Mouse (Mus musculus) CH12.LX (cell line): ENCODE results near the gene Ccdc157. TPM values are rescaled to one million over a fixed set of nuclear protein-coding genes. Genes with fewer than 3 reads are reported as not detected.

Source experiments
- DNase-seq: peaks from one replicate; pipeline ENCODE4 v3.0.0-alpha.2; 2013; ENCODE audit errors: extremely low read depth
- H3K27ac ChIP-seq: 2 replicates; pipeline ENCODE4 v1.5.1; 2012; ENCODE audit warnings: low read depth, mild to moderate bottlenecking, control low read depth, moderate library complexity; ENCODE audit not compliant: insufficient read depth
- H3K27me3 ChIP-seq: replicated peaks from 2 replicates; pipeline ENCODE3; 2012; ENCODE audit warnings: inconsistent platforms
- H3K36me3 ChIP-seq, 2 experiments: replicated peaks in 1 of 2; 2 replicates each; pipeline versions ENCODE3 to v1.6.1; 2012; ENCODE audit warnings: inconsistent platforms in 1 of 2, low read length in 1 of 2, mild to moderate bottlenecking in 1 of 2, mixed read lengths in 1 of 2, moderate library complexity in 1 of 2; ENCODE audit not compliant: control insufficient read depth in 1 of 2, insufficient read depth in 1 of 2
- H3K4me1 ChIP-seq, 2 experiments: 2 replicates each; pipeline ENCODE4 v1.6.1; 2012; ENCODE audit warnings: inconsistent platforms in 1 of 2, moderate library complexity in 1 of 2; ENCODE audit not compliant: insufficient read depth in 2 of 2, control insufficient read depth in 1 of 2
- H3K4me2 ChIP-seq: 2 replicates; pipeline ENCODE4 v1.6.1; 2012; ENCODE audit warnings: low read depth, mild to moderate bottlenecking, control low read depth; ENCODE audit not compliant: poor library complexity, insufficient read depth, severe bottlenecking
- H3K4me3 ChIP-seq, 3 experiments: fragments of 150-350 bp in 1 of 3; sonication (generic) in 1 of 3; replicated peaks in 1 of 3; 2 replicates each; pipeline versions ENCODE3 to v1.5.1; 2011 to 2012; ENCODE audit warnings: low read depth in 2 of 3, low read length in 2 of 3, mild to moderate bottlenecking in 2 of 3, moderate library complexity in 2 of 3, control low read depth in 1 of 3, improper control_type of control experiment in 1 of 3, inconsistent platforms in 1 of 3, mixed read lengths in 1 of 3; ENCODE audit not compliant: poor library complexity in 1 of 3
- H3K79me2 ChIP-seq: replicated peaks from 2 replicates; pipeline ENCODE4 v1.6.1; 2012; ENCODE audit warnings: mild to moderate bottlenecking, moderate library complexity; ENCODE audit not compliant: control insufficient read depth, poor library complexity, insufficient read depth, severe bottlenecking; ENCODE audit errors: extremely low read depth
- H3K9ac ChIP-seq: 2 replicates; pipeline ENCODE4 v1.6.1; 2012; ENCODE audit warnings: low read depth, mild to moderate bottlenecking, control low read depth, moderate library complexity; ENCODE audit not compliant: insufficient read depth
- H3K9me3 ChIP-seq: replicated peaks from 2 replicates; pipeline ENCODE3; 2012; ENCODE audit warnings: low read length, inconsistent platforms, mixed read lengths
- BHLHE40 ChIP-seq: IDR thresholded peaks from 2 replicates; pipeline ENCODE4 v1.6.1; 2011; ENCODE audit warnings: mild to moderate bottlenecking, low read depth, low read length, improper control_type of control experiment
- CHD2 ChIP-seq: IDR thresholded peaks from 2 replicates; pipeline ENCODE4 v1.6.1; 2011; ENCODE audit warnings: low read length, improper control_type of control experiment
- CTCF ChIP-seq, 2 experiments: IDR thresholded peaks in 1 of 2; conservative IDR thresholded peaks in 1 of 2; 2 replicates each; pipeline ENCODE4 v1.5.1; 2011 to 2012; ENCODE audit warnings: low read depth in 2 of 2, low read length in 2 of 2, improper control_type of control experiment in 1 of 2, inconsistent platforms in 1 of 2, mild to moderate bottlenecking in 1 of 2, moderate library complexity in 1 of 2
- ETS1 ChIP-seq: conservative IDR thresholded peaks from 2 replicates; pipeline ENCODE4 v1.6.1; 2012; ENCODE audit warnings: low read depth, mild to moderate bottlenecking, inconsistent platforms, low read length, improper control_type of control experiment, moderate library complexity
- KAT2A ChIP-seq: IDR thresholded peaks from 2 replicates; pipeline ENCODE4 v1.6.1; 2012; ENCODE audit warnings: low read length, improper control_type of control experiment, inconsistent platforms; ENCODE audit not compliant: insufficient replicate concordance
- PAX5 ChIP-seq: IDR thresholded peaks from 2 replicates; pipeline ENCODE4 v1.6.1; 2012; ENCODE audit warnings: low read length, inconsistent platforms, mixed read lengths
- SIN3A ChIP-seq: IDR thresholded peaks from 2 replicates; pipeline ENCODE4 v1.6.1; 2012; ENCODE audit warnings: low read length, improper control_type of control experiment, inconsistent platforms
- ZNF384 ChIP-seq: IDR thresholded peaks from 2 replicates; pipeline ENCODE4 v1.6.1; 2012; ENCODE audit warnings: low read depth, low read length, improper control_type of control experiment, inconsistent platforms
- dilution Hi-C: fragments of 300-500 bp; cut with MboI; formaldehyde crosslinking; loops from 2 replicates; pipeline ENCODE4 v1.14.3; 2020; ENCODE audit warnings: low sequenced_read_pairs; ENCODE audit not compliant: extremely low pct_unique_long_range_greater_than_20kb, extremely low pct_ligation_motif_present
- in situ Hi-C: fragments of 300-500 bp; cut with MboI; formaldehyde crosslinking; loops from 3 replicates; pipeline ENCODE4 v1.14.3; 2019; ENCODE audit warnings: low sequenced_read_pairs, low pct_ligation_motif_present, low pct_unique_long_range_greater_than_20kb, mixed read lengths
- polyA plus RNA-seq: library from polyadenylated mRNA; unstranded; fragments of >175 nt; gene quantifications from 2 replicates; pipeline ENCODE4 v1.2.1, GENCODE M21; 2012; ENCODE audit warnings: low read depth; ENCODE audit not compliant: insufficient read length
- total RNA-seq, 2 experiments: library from RNA; depleted of rRNA; stranded (reverse); fragments of 300-350 nt in 1 of 2; fragments of >200 nt in 1 of 2; gene quantifications; 2 replicates each; pipeline ENCODE4 v1.2.3; 2012 to 2014

Gene Ccdc157
- total and polyA plus RNA-seq, 3 experiments = 2.3 to 4.4 (median 4.0) TPM

DNA sequence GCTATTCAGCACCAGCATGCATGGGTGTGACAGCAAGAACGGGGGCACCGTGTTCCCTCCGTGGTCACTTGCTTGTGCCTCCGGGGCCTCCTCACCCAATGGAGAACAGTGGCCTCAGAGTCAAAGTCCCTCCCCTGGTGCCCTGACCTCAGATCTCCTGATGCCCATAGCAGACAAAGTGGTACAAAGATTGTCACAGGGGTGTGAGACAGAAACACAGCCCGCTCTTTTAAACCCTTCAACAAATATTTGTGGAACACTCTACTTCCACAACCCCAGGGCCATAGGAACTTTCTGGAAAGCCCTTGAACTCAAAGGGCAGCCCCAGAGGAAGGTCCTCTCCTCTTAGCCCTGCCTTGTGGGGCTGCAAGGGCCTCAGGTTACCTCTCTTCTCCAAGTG is 37.9 kb downstream of the Ccdc157 start:
- TF ChIP-seq CTCF (conservative IDR thresholded peaks at IDR 0.05 in 1 of 2, IDR thresholded peaks at IDR 0.05 in 1 of 2; ENCODE audit: low read depth in 2 of 2, low read length in 2 of 2) = no peak
- 0 out of 2 replicates have a peak, but pooled peaks have one; percentile 6 for TF ChIP-seq SIN3A
- no peaks in the 10 kb centered on the region for H3K79me2 ChIP-seq
- H3K4me3 ChIP-seq = peak overlapping the region; percentile 58 to 79 (median 66)
- no peak overlapping the region for H3K27ac ChIP-seq
- no peaks in the 10 kb centered on the region for H3K27me3 ChIP-seq
- H3K36me3 ChIP-seq = peaks cover 4 to 41% of the 10 kb centered on the region in 2 experiments
- peaks cover 8 to 24% of the 10 kb centered on the region in 2 experiments for H3K4me1 ChIP-seq
- dilution Hi-C loops (no loop called here), in situ Hi-C loops (no loop called here)
- DNase-seq = no peak
- peak overlapping the region; percentile 21 for H3K4me2 ChIP-seq
- H3K9me3 ChIP-seq = peaks cover 22% of the 10 kb centered on the region
- peak overlapping the region; percentile 95; the same call in 1 of the 2 replicates for H3K9ac ChIP-seq

DNA sequence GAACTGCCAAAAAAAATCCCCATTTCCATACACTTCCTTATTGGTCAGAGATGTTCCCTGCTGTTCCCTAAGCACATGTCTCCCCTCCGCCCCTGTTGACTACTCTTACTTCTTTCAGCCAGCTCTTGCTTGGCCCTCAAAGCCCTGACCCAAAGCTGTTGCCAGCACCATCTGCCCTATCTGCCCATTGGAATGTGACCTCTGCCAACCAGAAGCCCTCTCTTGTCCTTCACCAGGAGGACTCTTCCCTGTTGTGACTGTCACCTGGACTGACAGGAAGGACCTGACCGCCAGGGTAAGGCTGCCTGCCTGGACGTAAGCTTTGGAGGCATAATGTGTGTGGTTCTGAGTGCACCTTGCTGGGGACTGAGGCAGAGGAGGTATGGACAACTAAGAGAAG is 38.4 kb downstream of the Ccdc157 start:
- Histone ChIP-seq H3K79me2 (no peaks in the 10 kb centered on the region), H3K4me2 (no peak overlapping the region), H3K4me1 (peaks cover 8 to 24% of the 10 kb centered on the region in 2 experiments), H3K27ac (no peak overlapping the region), H3K9ac (no peak overlapping the region; the same call in 1 of the 2 replicates), H3K9me3 (peaks cover 19% of the 10 kb centered on the region), H3K36me3 (peaks cover 6 to 47% of the 10 kb centered on the region in 2 experiments), H3K27me3 (no peaks in the 10 kb centered on the region), H3K4me3 (peak overlapping the region in 2 of 3 experiments; percentile 4 to 79)
- no peak for DNase-seq
- in situ Hi-C loops = no loop called here
- dilution Hi-C loops = no loop called here
- no peak for TF ChIP-seq ZNF384

DNA sequence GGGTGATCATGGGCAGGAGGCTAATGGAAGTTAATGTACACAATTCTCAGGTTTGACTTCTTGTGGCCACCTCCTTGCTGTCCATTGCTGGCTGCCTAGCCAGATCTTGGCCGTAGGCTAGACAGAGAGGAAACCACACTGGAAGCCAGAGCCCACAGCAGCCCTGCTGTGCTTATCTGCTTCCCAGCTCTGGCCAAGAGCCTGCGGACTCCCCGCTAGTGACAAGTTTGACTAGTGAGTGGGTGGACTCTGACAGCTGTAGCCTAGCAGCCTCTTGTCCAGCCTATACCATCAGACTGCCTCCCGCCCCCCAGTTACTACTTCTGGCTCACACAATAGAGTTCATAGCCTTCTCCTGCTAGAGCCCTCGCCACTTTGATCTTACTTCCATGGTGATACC is 40.5 kb downstream of the Ccdc157 start:
- Histone ChIP-seq H3K4me1 (peaks cover 8 to 24% of the 10 kb centered on the region in 2 experiments), H3K9ac (no peak overlapping the region), H3K9me3 (peaks cover 3% of the 10 kb centered on the region), H3K27ac (no peak overlapping the region), H3K4me3 (no peak overlapping the region), H3K36me3 (peaks cover 11 to 64% of the 10 kb centered on the region in 2 experiments), H3K79me2 (no peaks in the 10 kb centered on the region), H3K27me3 (no peaks in the 10 kb centered on the region), H3K4me2 (no peak overlapping the region)
- no peak for DNase-seq
- in situ Hi-C loops (no loop called here), dilution Hi-C loops (no loop called here)
- TF ChIP-seq ETS1 (no peak), PAX5 (no peak), BHLHE40 (no peak), CHD2 (no peak), CTCF (conservative IDR thresholded peaks at IDR 0.05 in 1 of 2, IDR thresholded peaks at IDR 0.05 in 1 of 2; ENCODE audit: low read depth in 2 of 2, low read length in 2 of 2) (no peak), KAT2A (no peak)
